21 mouse cellular contexts compared by ENCODE assay signal in genomic region chr6:108057353-108057752, GRCm38 (mm10).
"Had no signal": no experiment of that assay in that cellular context is flagged by ENCODE, and none has a peak within 500 bp of the region (broad histone marks: within the 10 kb centered on the region; RNA-seq: fewer than 3 reads in every experiment).

No protein-coding gene starts in this region.

- H3K27ac ChIP-seq: limb, embryonic 10.5 days; limb, embryonic 13.5 days; liver, embryonic 12.5 days; liver, embryonic 15.5 days; lung, embryonic 15.5 days; midbrain, embryonic 10.5 days; midbrain, embryonic 13.5 days; neural tube, embryonic 13.5 days; stomach, embryonic 15.5 days had no signal

- H3K4me1 ChIP-seq: limb, embryonic 10.5 days; limb, embryonic 13.5 days; liver, embryonic 12.5 days; liver, embryonic 15.5 days; lung, embryonic 15.5 days; megakaryocyte, embryonic 14.5 days; midbrain, embryonic 10.5 days; midbrain, embryonic 13.5 days; neural tube, embryonic 13.5 days; stomach, embryonic 15.5 days had no signal

- H3K9me3 ChIP-seq: limb, embryonic 10.5 days; limb, embryonic 13.5 days; liver, embryonic 12.5 days; liver, embryonic 15.5 days; lung, embryonic 15.5 days; megakaryocyte, embryonic 14.5 days; midbrain, embryonic 10.5 days; midbrain, embryonic 13.5 days; neural tube, embryonic 13.5 days; stomach, embryonic 15.5 days had no signal

- H3K4me3 ChIP-seq: limb, embryonic 10.5 days; limb, embryonic 13.5 days; liver, embryonic 12.5 days; liver, embryonic 15.5 days; lung, embryonic 15.5 days; megakaryocyte, embryonic 14.5 days; midbrain, embryonic 10.5 days; midbrain, embryonic 13.5 days; myocyte; neural tube, embryonic 13.5 days; stomach, embryonic 15.5 days had no signal

- H3K4me2 ChIP-seq: limb, embryonic 13.5 days; liver, embryonic 12.5 days; liver, embryonic 15.5 days; lung, embryonic 15.5 days; midbrain, embryonic 13.5 days; neural tube, embryonic 13.5 days; stomach, embryonic 15.5 days had no signal

- H3K36me3 ChIP-seq: limb, embryonic 10.5 days; limb, embryonic 13.5 days; liver, embryonic 12.5 days; liver, embryonic 15.5 days; lung, embryonic 15.5 days; midbrain, embryonic 10.5 days; midbrain, embryonic 13.5 days; neural tube, embryonic 13.5 days; stomach, embryonic 15.5 days had no signal

- H3K27me3 ChIP-seq: limb, embryonic 13.5 days; liver, embryonic 12.5 days; liver, embryonic 15.5 days; lung, embryonic 15.5 days; midbrain, embryonic 13.5 days; neural tube, embryonic 13.5 days; stomach, embryonic 15.5 days had no signal

- ATAC-seq: liver, embryonic 12.5 days; midbrain, embryonic 13.5 days; midbrain, embryonic 16.5 days had no signal

- DNase-seq: kidney, postnatal 14 days; kidney, postnatal 4 days; liver; lung, adult 18-20 months; lung, postnatal 10 days; lung, postnatal 36 days; retina, postnatal 1 day; spleen, adult 18-20 months; thymus, postnatal 25 days had no signal

- H3K9ac ChIP-seq: limb, embryonic 13.5 days; liver, embryonic 12.5 days; liver, embryonic 15.5 days; lung, embryonic 15.5 days; midbrain, embryonic 13.5 days; neural tube, embryonic 13.5 days; stomach, embryonic 15.5 days had no signal
